Mouse (Mus musculus) WW6 (cell line): ENCODE measurements at regions not wholly inside any gene's neighbourhood (a gene's known extent, or its start where the extent isn't known, plus 50 kb on each side); places are given as distances from the start of the nearest gene placed in this dataset.

ENCODE experiments used
- DNase-seq: peaks from one replicate; pipeline ENCODE4 v3.0.0-alpha.2; 2013; ENCODE audit warnings: low read depth, low spot score

- DNase-seq, result no peak
These were observed 189.0 kb downstream of the Ttll7 start for GRCm38 (mm10) chr3:147041201-147041600.

- DNase-seq, result no peak
These were observed 190.7 kb downstream of the Ttll7 start for GRCm38 (mm10) chr3:147042911-147043310.

GRCm38 (mm10) chr3:147046634-147047033, 194.5 kb downstream of the Ttll7 start:
- no peak for DNase-seq

GRCm38 (mm10) chr3:147054157-147054838, 202.1 kb downstream of the Ttll7 start:
- DNase-seq, result no peak

GRCm38 (mm10) chr3:147057874-147058273, 205.7 kb downstream of the Ttll7 start:
- no peak for DNase-seq

- DNase-seq, result no peak
These were observed 208.5 kb downstream of the Ttll7 start for GRCm38 (mm10) chr3:147060659-147061058.

GRCm38 (mm10) chr3:147062451-147062850, 210.3 kb downstream of the Ttll7 start:
- no peak for DNase-seq

GRCm38 (mm10) chr3:147063578-147064442, 211.6 kb downstream of the Ttll7 start:
- no peak for DNase-seq

- DNase-seq, result no peak
These were observed 212.3 kb downstream of the Ttll7 start for GRCm38 (mm10) chr3:147064443-147064868.

GRCm38 (mm10) chr3:147070972-147071371, 218.8 kb downstream of the Ttll7 start:
- DNase-seq, result no peak

GRCm38 (mm10) chr3:147080197-147080596, 228.0 kb downstream of the Ttll7 start:
- no peak for DNase-seq

- DNase-seq, result no peak
These were observed 228.7 kb downstream of the Ttll7 start for GRCm38 (mm10) chr3:147080768-147081448.

- DNase-seq, result no peak
These were observed 229.6 kb downstream of the Ttll7 start for GRCm38 (mm10) chr3:147081763-147082162.

GRCm38 (mm10) chr3:147082255-147082943, 230.2 kb downstream of the Ttll7 start:
- DNase-seq, result no peak

- DNase-seq, result no peak
These were observed 231.2 kb downstream of the Ttll7 start for GRCm38 (mm10) chr3:147083374-147083773.

GRCm38 (mm10) chr3:147083823-147084222, 231.7 kb downstream of the Ttll7 start:
- no peak for DNase-seq

GRCm38 (mm10) chr3:147084624-147085189, 232.5 kb downstream of the Ttll7 start:
- DNase-seq, result no peak

GRCm38 (mm10) chr3:147088171-147088570, 236.0 kb downstream of the Ttll7 start:
- DNase-seq, result no peak

GRCm38 (mm10) chr3:147089716-147090115, 237.5 kb downstream of the Ttll7 start:
- DNase-seq, result no peak

GRCm38 (mm10) chr3:147092188-147093075, 240.3 kb downstream of the Ttll7 start:
- DNase-seq, result no peak
